Mouse (Mus musculus): ENCODE results near the gene Ccl27a.

Ccl27a gene

DNA sequence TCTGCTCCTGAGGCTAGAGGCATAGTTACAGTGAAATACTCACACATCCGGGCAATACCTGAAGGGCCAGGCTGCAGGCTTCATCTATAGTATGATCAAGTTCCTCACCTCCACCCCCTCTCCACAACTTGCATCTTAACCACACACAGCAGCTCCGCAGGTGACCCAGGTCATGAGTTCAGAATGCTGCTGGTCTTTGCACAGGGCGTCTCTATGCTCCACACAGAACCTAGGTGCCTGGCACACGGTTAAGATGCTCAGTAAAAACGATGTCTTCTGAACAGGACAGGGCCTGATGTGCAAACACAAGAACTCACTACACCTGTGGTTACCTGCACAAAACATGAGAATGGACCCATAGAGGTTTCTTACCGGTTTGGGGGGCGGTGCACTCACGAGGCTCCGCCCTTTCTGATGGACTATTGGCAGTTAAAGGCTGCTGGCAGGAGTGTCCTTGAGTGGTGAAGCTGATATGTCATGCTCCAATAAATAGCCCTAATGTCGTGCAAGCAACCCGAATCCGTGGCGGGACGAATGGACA, 19.2 kb downstream of the Ccl27a start, which contains the start of gene Galt:
Gene Galt (plus strand): TSS at position 432 of the 541 bp plus-strand sequence.
- no peak for DNase-seq

DNA sequence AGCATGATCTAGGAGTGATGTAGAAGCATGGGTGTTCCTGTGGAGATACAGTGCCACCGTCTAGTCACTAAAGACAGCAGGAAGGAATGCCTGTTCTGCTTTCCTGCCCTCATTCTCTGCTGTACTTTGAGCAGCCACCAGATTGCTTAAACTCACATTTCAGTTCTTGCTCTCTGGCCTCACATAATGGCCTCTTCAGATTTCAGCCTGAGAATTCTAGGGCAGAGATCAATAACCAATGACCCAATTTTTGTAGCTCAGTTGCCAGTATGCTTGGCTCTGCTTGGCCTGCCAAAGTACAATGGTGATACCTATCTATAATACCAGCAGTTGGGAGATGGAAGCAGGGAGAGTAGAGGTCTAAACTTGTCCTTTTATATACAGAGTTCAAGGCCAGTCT, 29.0 kb downstream of the Ccl27a start:
- no peak for DNase-seq

DNA sequence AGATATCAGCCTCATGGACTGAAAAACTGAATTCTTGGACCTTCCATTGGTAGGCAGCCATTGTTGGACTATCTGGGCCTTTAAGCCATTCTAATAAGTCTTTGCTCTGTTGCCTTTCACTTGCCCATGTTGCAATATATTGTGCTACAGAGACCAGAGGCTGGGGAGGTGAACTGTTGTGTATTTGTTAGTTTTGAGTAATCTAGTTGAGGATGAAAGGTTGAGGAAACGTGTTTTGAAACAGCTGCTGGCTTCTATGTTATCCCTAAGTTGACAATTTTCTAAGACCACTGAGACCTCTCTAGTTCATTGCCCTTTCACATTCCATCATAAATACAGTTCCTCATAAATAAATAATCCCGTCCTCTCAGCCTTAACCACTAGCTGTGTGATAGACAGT, 29.9 kb downstream of the Ccl27a start:
- DNase-seq = no peak

DNA sequence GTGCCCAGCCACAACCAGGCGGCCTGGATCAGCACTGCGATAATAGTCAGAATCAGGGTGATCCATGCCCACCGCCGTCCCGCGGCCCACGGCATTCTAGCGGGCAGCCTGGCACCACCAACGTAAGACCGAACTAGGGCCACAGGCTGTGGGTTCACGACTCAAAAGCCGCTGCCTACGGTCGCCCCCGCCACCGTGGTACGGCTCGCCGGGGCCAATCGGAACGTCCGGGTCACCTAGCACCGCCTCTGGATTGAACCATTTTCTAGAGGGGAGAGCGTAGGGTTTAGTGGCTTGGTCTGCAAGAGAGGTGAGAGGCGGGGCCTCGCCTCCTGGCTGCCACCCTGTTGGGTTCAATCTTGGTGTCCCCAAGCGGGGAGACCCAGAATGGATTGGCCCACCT, 32.9 kb downstream of the Ccl27a start:
- DNase-seq = peak; percentile 94

DNA sequence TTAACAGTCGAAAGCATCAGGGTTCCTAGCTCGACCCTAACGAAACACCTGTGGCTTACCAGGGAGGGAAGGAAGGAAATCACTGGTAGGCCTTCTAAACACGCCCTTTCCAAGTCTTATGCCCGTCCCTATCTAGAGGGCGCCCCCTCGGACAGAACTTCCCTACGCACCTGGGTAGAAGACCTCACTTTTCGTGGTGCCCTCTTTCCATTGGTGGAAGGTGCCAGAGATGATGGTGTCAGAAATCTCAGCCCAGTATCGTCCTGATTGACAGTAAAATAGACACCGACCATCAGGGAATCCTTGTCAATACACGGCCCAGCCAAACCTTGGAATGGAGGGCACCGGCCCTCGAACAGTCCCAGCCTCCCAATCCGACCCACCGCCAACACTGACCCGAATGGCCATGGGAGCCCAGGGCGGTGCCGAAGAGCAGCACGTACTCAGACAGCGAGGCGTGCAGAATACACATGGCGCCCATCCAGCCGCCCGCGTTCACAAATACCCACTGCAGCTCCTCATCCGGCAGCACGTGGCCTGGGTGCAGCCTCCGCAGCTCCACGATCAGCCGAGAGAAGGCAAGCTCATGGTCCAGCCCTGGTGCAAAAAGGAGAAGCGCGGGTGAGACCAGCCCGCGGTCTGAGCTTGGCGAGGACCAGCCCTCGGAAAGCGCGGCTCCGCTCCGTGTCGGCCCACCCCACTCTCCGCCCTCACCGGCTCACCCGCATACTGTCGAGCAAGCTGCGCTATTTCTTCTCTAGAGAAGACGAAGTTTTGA, 33.5 kb downstream of the Ccl27a start:
- DNase-seq = no peak

DNA sequence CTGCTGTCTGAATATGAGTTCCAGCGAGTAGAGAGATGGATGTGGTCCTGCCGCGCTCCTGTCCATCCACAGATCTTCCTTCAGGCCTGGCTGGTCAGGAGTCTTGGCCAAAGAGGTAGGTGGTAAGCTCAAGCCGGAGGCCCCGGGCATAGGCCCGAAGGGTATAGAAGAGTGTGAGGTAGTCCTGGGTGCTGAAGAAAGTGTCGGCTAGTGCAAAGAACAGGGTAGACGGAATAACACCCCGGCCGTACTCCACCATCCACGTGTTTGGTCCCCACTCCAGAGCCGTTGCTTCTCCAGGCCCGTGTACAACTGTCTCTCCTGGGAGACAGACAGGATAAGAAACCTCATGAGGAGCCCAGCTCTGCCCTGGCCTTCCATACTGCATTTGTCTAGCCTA, 34.8 kb downstream of the Ccl27a start:
- DNase-seq = no peak

DNA sequence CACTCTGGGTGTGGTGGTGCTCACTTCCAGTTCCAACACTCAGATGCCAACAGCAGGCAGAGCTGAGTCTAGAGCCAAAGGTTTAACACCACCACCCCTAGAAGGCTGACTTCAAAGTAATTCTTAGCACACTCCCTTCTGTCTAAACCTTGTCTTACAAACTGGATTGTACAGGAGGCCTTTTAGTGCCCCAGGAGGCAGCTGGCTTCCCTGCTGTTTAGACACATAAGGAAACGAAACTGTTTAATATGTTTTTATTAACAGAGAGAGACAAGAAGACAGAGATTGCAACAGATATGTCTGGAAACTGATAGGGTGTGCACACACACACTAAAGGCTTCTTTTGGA, 35.8 kb downstream of the Ccl27a start:
- DNase-seq = no peak

DNA sequence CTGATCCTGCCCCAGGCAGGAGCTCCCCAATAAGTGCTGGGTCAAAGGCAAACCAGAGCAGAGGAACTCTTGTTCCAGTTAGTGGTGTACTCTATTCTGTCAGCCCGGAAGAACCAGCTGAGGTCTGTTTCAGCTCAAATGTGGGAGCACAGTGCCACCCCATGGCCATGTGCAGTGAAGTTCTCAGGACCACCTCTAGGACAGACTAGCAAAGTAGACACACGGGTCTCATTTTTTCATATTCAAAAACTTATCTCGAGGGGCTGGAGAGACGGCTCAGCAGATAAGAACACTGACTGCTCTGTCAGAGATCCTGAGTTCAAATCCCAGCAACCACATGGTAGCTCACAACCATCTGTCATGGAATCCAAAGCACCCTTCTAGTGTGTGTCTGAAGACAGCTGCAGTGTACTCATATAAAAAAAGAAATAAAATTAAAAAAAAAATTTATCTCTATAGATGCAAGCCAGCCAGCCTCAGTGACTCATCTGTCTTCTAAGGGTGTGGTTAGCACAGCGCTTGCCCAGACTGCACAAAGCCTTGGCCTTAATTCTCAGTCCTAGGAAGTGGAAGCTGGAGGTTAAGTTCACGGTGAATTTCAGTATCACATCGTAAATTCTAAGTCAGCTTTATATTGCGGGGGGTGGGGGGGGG, 36.3 kb downstream of the Ccl27a start:
- DNase-seq = peak; percentile 85

DNA sequence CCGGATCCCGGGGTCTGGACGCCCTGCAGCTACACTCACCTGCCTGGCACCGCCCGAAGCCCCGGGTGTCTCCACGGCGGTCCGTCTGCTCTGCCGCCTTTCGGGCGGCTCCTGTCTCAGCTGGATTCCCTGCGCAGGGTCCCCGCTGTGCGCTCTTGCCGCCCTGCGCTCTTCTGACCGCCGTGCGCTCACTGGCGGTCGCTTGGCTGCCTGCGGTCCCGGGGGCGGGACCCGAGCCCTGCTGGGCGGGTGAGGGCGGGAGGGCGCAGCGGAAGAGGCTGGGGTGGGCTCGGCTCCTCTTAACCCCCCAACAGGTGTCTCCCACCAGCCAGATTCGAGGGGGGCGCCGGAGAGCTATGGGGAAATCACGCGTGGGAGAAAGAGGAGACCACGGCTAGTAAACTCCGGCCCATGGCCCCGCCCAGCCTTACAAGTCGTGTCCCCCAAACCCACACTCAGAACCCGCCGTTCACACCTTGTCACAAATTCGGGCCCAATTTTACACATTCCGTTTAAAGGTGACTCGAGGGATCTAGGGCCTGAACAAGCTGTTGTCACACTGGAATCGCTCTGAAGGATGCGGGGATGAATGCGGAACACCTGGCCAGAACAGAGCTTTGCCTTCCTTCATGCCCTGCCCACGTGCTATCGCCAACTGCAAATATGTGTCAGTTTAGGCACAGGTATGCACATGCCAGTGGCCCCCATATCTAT, 42.8 kb downstream of the Ccl27a start, which contains the start of gene Arid3c:
Gene Arid3c (minus strand): TSS at position 91 of the 714 bp plus-strand sequence.
- DNase-seq = no peak

DNA sequence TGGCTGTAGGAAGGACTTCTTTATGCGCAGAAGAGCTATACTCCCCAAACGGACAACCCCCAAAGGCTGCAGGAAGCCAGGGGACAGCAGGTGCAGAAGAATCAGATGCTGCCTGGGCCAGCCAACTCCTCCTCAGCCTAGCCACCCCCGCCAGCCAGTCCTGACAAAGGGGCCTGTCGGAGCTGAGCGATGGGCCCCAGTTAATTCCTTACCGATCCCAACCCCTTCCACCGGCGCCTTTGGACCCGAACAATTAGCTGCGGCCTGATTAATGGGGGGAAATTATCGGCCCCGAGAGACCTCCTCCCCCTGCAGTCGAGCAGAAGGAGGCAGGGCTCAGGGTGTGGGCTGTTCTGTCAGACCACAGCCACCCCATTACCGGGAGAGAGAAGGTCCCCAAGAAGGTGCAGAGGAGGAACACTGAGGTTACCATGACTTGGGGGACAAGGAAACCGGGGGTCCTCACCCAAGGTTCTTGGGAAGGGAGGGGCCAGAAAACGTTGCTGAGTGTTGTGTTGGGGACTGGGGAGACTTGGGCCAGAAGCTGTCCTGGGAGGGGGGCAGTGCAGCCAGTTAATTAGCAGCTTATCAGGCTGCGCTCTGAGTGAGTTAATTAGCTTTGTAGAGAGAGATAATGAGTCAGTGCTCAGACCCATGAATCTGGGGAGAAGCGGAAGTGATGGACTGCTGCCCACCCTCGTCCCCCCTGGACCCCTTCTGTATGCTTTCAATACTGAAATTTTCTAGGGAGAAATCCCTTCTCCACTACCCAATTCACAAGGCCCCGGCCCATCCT, 47.0 kb downstream of the Ccl27a start:
- DNase-seq = no peak

DNA sequence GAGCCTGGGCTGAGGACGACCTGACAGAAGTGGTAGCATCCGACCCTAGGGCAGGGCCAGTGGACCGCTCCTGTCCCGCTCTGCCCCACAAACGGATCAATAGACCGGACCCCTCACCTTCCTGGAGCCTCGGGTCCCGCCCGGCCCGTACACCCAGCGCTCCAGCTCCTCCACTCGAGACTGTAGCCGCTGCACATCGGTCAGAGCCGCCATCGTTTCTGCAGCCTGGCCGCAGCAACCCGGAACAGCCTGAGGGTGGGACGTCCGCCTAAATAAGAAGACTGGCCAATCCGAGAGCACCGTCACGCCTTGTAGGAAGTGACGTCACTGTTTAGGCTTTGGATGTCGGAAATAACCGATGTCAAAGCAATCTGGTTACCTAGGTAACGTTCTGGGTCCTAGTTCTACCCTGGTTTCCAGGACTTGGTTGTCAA, 51.1 kb downstream of the Ccl27a start, which contains the start of gene Dctn3:
Gene Dctn3 (minus strand): TSS at position 253 of the 434 bp plus-strand sequence.
- peak; percentile 93 for DNase-seq
